Mouse (Mus musculus): ENCODE results near the gene Mdm2. TPM values are rescaled to one million over a fixed set of nuclear protein-coding genes. Genes with fewer than 3 reads are reported as not detected.

Gene Mdm2
- total and polyA plus RNA-seq, 3 experiments: 79.8 to 136 (median 112) TPM

GRCm38 (mm10) chr10:117724804-117725361 is 14.3 kb upstream of the Mdm2 start:
- in situ Hi-C loops (cut with MboI; ENCODE audit: low pct_ligation_motif_present, low pct_unique_long_range_greater_than_20kb, low sequenced_read_pairs): no loop called here

DNA sequence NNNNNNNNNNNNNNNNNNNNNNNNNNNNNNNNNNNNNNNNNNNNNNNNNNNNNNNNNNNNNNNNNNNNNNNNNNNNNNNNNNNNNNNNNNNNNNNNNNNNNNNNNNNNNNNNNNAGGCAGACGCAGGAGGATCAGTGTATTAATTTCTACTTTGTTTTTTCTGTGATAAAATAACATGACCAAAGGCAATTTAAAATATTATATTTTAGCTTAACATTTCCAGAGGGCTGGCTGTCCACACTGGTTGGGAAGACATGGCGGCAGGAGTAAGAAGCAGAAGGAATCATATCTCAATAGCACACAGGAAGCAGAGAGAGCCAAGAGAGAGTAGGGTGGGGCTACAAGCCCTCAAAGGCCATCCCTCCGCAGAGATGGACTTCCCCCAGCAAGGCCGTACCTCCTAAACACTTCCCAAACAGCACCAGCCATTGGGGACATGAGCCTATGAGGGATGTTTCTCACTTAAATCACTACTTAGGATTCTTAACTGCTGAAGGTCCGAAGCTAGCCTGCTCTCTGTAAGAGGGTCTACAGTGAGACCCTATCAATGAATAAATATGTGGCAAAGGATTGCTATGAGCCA is 13.7 kb upstream of the Mdm2 start:
- dilution Hi-C loops (cut with MboI; ENCODE audit: extremely low pct_ligation_motif_present, extremely low pct_unique_long_range_greater_than_20kb, low sequenced_read_pairs): no loop called here
- H3K4me2 ChIP-seq (ENCODE audit: insufficient read depth, low read depth, poor library complexity, severe bottlenecking): no peak overlapping the region

More at GRCm38 (mm10) chr10:117724804-117725361, 14.3 kb upstream of the Mdm2 start:
- dilution Hi-C loops (cut with MboI; ENCODE audit: extremely low pct_ligation_motif_present, extremely low pct_unique_long_range_greater_than_20kb, low sequenced_read_pairs): no loop called here
- H3K36me3 ChIP-seq (replicated peaks in 1 of 2; ENCODE audit: control insufficient read depth in 1 of 2, insufficient read depth in 1 of 2, low read length in 1 of 2): no peaks in the 10 kb centered on the region
- TF ChIP-seq ZMIZ1 (IDR thresholded peaks at IDR 0.05; ENCODE audit: low read depth, low read length) (no peak), MAZ (IDR thresholded peaks at IDR 0.05; ENCODE audit: low read depth, low read length) (no peak), MYC (IDR thresholded peaks at IDR 0.05; ENCODE audit: low read depth, low read length) (no peak), MXI1 (IDR thresholded peaks at IDR 0.05; ENCODE audit: low read depth, low read length) (no peak), TCF12 (IDR thresholded peaks at IDR 0.05; ENCODE audit: low read depth, low read length) (no peak), EP300 (IDR thresholded peaks at IDR 0.05; ENCODE audit: low read length) (no peak)
- H3K27me3 ChIP-seq (replicated peaks): no peaks in the 10 kb centered on the region
- H3K9me3 ChIP-seq (replicated peaks; ENCODE audit: low read length): no peaks in the 10 kb centered on the region
- no peak overlapping the region for H3K27ac ChIP-seq (ENCODE audit: insufficient read depth, low read depth)
- no peak overlapping the region for H3K9ac ChIP-seq (ENCODE audit: insufficient read depth, low read depth)
- H3K4me2 ChIP-seq (ENCODE audit: insufficient read depth, low read depth, poor library complexity, severe bottlenecking): no peak overlapping the region
- no peak for DNase-seq (ENCODE audit: extremely low read depth)
- H3K4me3 ChIP-seq (replicated peaks in 1 of 3; ENCODE audit: low read depth in 2 of 3, low read length in 2 of 3, poor library complexity in 1 of 3): no peak overlapping the region
- H3K4me1 ChIP-seq (ENCODE audit: control insufficient read depth in 1 of 2, insufficient read depth in 2 of 2): peaks cover 0 to 16% of the 10 kb centered on the region in 2 experiments; a peak in 3 of 4 replicates
- H3K79me2 ChIP-seq (replicated peaks; ENCODE audit: control insufficient read depth, extremely low read depth, insufficient read depth, poor library complexity, severe bottlenecking): no peaks in the 10 kb centered on the region

More for the DNA sequence above, 13.7 kb upstream of the Mdm2 start:
- no peak for TF ChIP-seq HCFC1 (IDR thresholded peaks at IDR 0.05; ENCODE audit: low read depth, low read length)
- TF ChIP-seq SMC3 (IDR thresholded peaks at IDR 0.05; ENCODE audit: low read depth, low read length): no peak
- TF ChIP-seq BHLHE40 (IDR thresholded peaks at IDR 0.05; ENCODE audit: low read depth, low read length): no peak
- no peak for TF ChIP-seq MAX (IDR thresholded peaks at IDR 0.05; ENCODE audit: low read length)
- TF ChIP-seq CTCF (conservative IDR thresholded peaks at IDR 0.05 in 1 of 2, IDR thresholded peaks at IDR 0.05 in 1 of 2; ENCODE audit: low read depth in 2 of 2, low read length in 2 of 2): no peak
- TF ChIP-seq RCOR1 (conservative IDR thresholded peaks at IDR 0.05; ENCODE audit: low read depth, low read length): no peak
- TF ChIP-seq RAD21 (IDR thresholded peaks at IDR 0.05; ENCODE audit: low read depth, low read length): no peak
- no peak for TF ChIP-seq E2F4 (IDR thresholded peaks at IDR 0.05; ENCODE audit: insufficient replicate concordance, low read depth, low read length)
- no peak for TF ChIP-seq NRF1 (IDR thresholded peaks at IDR 0.05; ENCODE audit: low read depth, low read length)
- no peak for TF ChIP-seq ZNF384 (IDR thresholded peaks at IDR 0.05; ENCODE audit: low read depth, low read length)
- no peak overlapping the region for H3K27ac ChIP-seq (ENCODE audit: insufficient read depth, low read depth)
- no peak overlapping the region for H3K9ac ChIP-seq (ENCODE audit: insufficient read depth, low read depth)
- H3K27me3 ChIP-seq (replicated peaks): no peaks in the 10 kb centered on the region
- H3K4me1 ChIP-seq (ENCODE audit: control insufficient read depth in 1 of 2, insufficient read depth in 2 of 2): peaks cover under 1 to 23% of the 10 kb centered on the region in 2 experiments
- H3K36me3 ChIP-seq (replicated peaks in 1 of 2; ENCODE audit: control insufficient read depth in 1 of 2, insufficient read depth in 1 of 2, low read length in 1 of 2): no peaks in the 10 kb centered on the region
- in situ Hi-C loops (cut with MboI; ENCODE audit: low pct_ligation_motif_present, low pct_unique_long_range_greater_than_20kb, low sequenced_read_pairs): no loop called here
- no peak for DNase-seq (ENCODE audit: extremely low read depth)
- H3K79me2 ChIP-seq (replicated peaks; ENCODE audit: control insufficient read depth, extremely low read depth, insufficient read depth, poor library complexity, severe bottlenecking): no peaks in the 10 kb centered on the region
- no peaks in the 10 kb centered on the region for H3K9me3 ChIP-seq (replicated peaks; ENCODE audit: low read length)
- H3K4me3 ChIP-seq (replicated peaks in 1 of 3; ENCODE audit: low read depth in 2 of 3, low read length in 2 of 3, poor library complexity in 1 of 3): no peak overlapping the region
